Mouse (Mus musculus) intestine, embryonic 15.5 days (tissue): ENCODE measurements around the gene Ddb1. TPM values are rescaled to one million over a fixed set of nuclear protein-coding genes. Genes with fewer than 3 reads are reported as not detected.

Source experiments
- ATAC-seq: fragments of 200-750 bp; cut with Nextera tagmentation; 2 replicates; pipeline ENCODE4 v1.8.0; 2017; ENCODE audit warnings: moderate TSS enrichment, moderate library complexity
- H3K27ac ChIP-seq: fragments of 300-500 bp; sonication (generic); 2 replicates; pipeline ENCODE4 v1.5.1; 2015; ENCODE audit warnings: mild to moderate bottlenecking, inconsistent platforms
- H3K27me3 ChIP-seq: fragments of 300-500 bp; sonication (generic); replicated peaks from 2 replicates; pipeline ENCODE4 v1.6.1; 2015; ENCODE audit warnings: inconsistent platforms
- H3K36me3 ChIP-seq: fragments of 300-500 bp; sonication (generic); 2 replicates; pipeline ENCODE4 v1.6.1; 2015; ENCODE audit warnings: inconsistent platforms
- H3K4me1 ChIP-seq: fragments of 300-500 bp; sonication (generic); replicated peaks from 2 replicates; pipeline ENCODE4 v1.6.1; 2015; ENCODE audit warnings: inconsistent platforms
- H3K4me2 ChIP-seq: fragments of 300-500 bp; sonication (generic); replicated peaks from 2 replicates; pipeline ENCODE4 v1.6.1; 2015; ENCODE audit warnings: mild to moderate bottlenecking, inconsistent platforms
- H3K4me3 ChIP-seq: fragments of 300-500 bp; sonication (generic); replicated peaks from 2 replicates; pipeline ENCODE4 v1.5.1; 2015; ENCODE audit warnings: inconsistent platforms
- H3K9ac ChIP-seq: fragments of 300-500 bp; sonication (generic); 2 replicates; pipeline ENCODE4 v1.6.1; 2015; ENCODE audit warnings: inconsistent platforms
- H3K9me3 ChIP-seq: fragments of 300-500 bp; sonication (generic); 2 replicates; pipeline ENCODE4 v1.6.1; 2016; ENCODE audit warnings: inconsistent platforms
- WGBS: fragments of 180-500 bp; shearing (Covaris S2); methylation state at CpG from one replicate; pipeline ENCODE4 v1.1.7; 2015; 5-methylcytosine and 5-hydroxymethylcytosine counted together
- polyA plus RNA-seq: library from polyadenylated mRNA; unstranded; fragments of >200 nt; fragmentation: Nextera tagmentation; extraction: Ambion mirVana; gene quantifications from 2 replicates; pipeline ENCODE4 v1.2.1, GENCODE M21; 2015

The Ddb1 gene
- polyA plus RNA-seq, 1 experiment from 2014 or later: 278 TPM

GRCm38 (mm10) chr19:10640589-10641378 lies 35.7 kb downstream of the Ddb1 start:
- Histone ChIP-seq H3K9me3 (no peaks in the 10 kb centered on the region), H3K4me3 (no peak overlapping the region), H3K4me1 (peaks cover 6% of the 10 kb centered on the region; the same call in 1 of the 2 replicates), H3K9ac (no peak overlapping the region), H3K27ac (no peak overlapping the region), H3K4me2 (peak overlapping the region; percentile 24; the same call in 1 of the 2 replicates), H3K27me3 (no peaks in the 10 kb centered on the region), H3K36me3 (no peaks in the 10 kb centered on the region)
- no peak for ATAC-seq
- 47% methylated on average over 13 of the region's 13 CpGs for WGBS

- Histone ChIP-seq H3K27ac (no peak overlapping the region), H3K4me3 (no peak overlapping the region), H3K9ac (no peak overlapping the region), H3K27me3 (no peaks in the 10 kb centered on the region), H3K36me3 (no peaks in the 10 kb centered on the region), H3K4me1 (0 out of 2 replicates have a peak, but pooled peaks cover 3% of the 10 kb centered on the region), H3K4me2 (no peak overlapping the region), H3K9me3 (no peaks in the 10 kb centered on the region)
- no peak for ATAC-seq
- 88% methylated on average over 2 of the region's 2 CpGs for WGBS
Measured at GRCm38 (mm10) chr19:10645616-10646015, 40.5 kb downstream of the Ddb1 start.

DNA sequence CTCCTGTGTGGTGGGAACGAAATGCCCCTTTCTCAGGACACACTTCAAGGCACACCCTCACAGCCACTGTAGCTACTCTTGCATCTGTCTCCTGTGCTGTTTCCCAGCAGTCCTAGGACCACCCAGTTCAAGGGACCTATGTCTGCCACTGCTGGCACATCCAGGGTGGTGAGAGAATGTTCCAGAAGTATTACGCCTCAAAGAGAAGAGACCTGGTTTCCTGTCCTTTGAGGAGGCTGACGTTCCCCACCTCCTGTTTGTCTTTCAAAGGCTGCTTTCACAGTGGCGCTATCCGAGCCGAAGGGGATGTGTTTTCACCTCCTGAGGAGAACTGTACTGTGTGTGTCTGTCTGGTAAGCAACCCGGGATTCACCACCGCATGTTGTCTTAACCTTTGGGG lies 43.0 kb downstream of the Ddb1 start:
- H3K4me3 ChIP-seq: no peak overlapping the region
- ATAC-seq: no peak
- no peak overlapping the region for H3K4me2 ChIP-seq
- WGBS: 75% methylated on average over 8 of the region's 8 CpGs
- H3K36me3 ChIP-seq: no peaks in the 10 kb centered on the region
- 0 out of 2 replicates have a peak, but pooled peaks cover 3% of the 10 kb centered on the region for H3K4me1 ChIP-seq
- no peaks in the 10 kb centered on the region for H3K27me3 ChIP-seq
- no peaks in the 10 kb centered on the region for H3K9me3 ChIP-seq
- H3K27ac ChIP-seq: no peak overlapping the region
- no peak overlapping the region for H3K9ac ChIP-seq

- Histone ChIP-seq H3K27me3 (no peaks in the 10 kb centered on the region), H3K4me1 (0 out of 2 replicates have a peak, but pooled peaks cover 2% of the 10 kb centered on the region), H3K9me3 (no peaks in the 10 kb centered on the region), H3K4me2 (no peak overlapping the region), H3K36me3 (no peaks in the 10 kb centered on the region), H3K9ac (no peak overlapping the region), H3K27ac (no peak overlapping the region), H3K4me3 (no peak overlapping the region)
- no peak for ATAC-seq
- WGBS: 53% methylated on average over 3 of the region's 3 CpGs
Measured at GRCm38 (mm10) chr19:10656058-10656457, 50.9 kb downstream of the Ddb1 start.

- Histone ChIP-seq H3K36me3 (no peaks in the 10 kb centered on the region), H3K4me2 (no peak overlapping the region), H3K27ac (no peak overlapping the region), H3K4me1 (0 out of 2 replicates have a peak, but pooled peaks cover 2% of the 10 kb centered on the region), H3K27me3 (no peaks in the 10 kb centered on the region), H3K9me3 (no peaks in the 10 kb centered on the region), H3K4me3 (no peak overlapping the region), H3K9ac (no peak overlapping the region)
- ATAC-seq: peak; percentile 68
- 48% methylated on average over 5 of the region's 5 CpGs for WGBS
Measured at GRCm38 (mm10) chr19:10657742-10658141, 52.6 kb downstream of the Ddb1 start.

DNA sequence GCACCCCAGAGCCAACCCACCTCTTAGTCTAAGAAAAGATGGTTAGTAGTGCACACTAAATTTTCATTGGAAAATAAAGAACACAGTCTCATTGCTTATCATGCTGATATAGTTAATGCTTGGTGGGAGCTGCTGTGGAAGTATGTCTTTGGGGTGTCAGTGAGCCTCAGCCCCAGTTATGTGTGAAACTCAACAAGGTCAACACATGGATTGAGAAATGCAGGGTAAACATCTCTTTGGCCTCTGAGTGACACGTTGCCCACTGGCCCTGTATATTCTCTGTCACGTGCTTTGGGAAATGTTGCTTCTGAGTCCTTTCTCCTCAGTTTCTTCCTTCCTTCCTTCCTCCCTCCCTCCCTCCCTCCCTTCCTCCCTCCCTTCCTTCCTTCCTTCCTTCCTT lies 53.3 kb downstream of the Ddb1 start:
- H3K4me2 ChIP-seq: no peak overlapping the region
- H3K4me3 ChIP-seq: no peak overlapping the region
- no peaks in the 10 kb centered on the region for H3K36me3 ChIP-seq
- ATAC-seq: no peak
- H3K9ac ChIP-seq: no peak overlapping the region
- H3K27me3 ChIP-seq: no peaks in the 10 kb centered on the region
- H3K27ac ChIP-seq: no peak overlapping the region
- H3K4me1 ChIP-seq: 0 out of 2 replicates have a peak, but pooled peaks cover 2% of the 10 kb centered on the region
- H3K9me3 ChIP-seq: no peaks in the 10 kb centered on the region
- WGBS: 62% methylated on average over 2 of the region's 2 CpGs

GRCm38 (mm10) chr19:10661373-10661772 lies 56.2 kb downstream of the Ddb1 start:
- Histone ChIP-seq H3K4me3 (no peak overlapping the region), H3K36me3 (no peaks in the 10 kb centered on the region), H3K4me1 (0 out of 2 replicates have a peak, but pooled peaks cover 2% of the 10 kb centered on the region), H3K4me2 (no peak overlapping the region), H3K9me3 (no peaks in the 10 kb centered on the region), H3K27ac (no peak overlapping the region), H3K27me3 (no peaks in the 10 kb centered on the region), H3K9ac (no peak overlapping the region)
- 0 out of 2 replicates have a peak, but pooled peaks have one; percentile 24 for ATAC-seq
- WGBS: 81% methylated on average over 5 of the region's 5 CpGs

GRCm38 (mm10) chr19:10661919-10662318 lies 56.8 kb downstream of the Ddb1 start:
- Histone ChIP-seq H3K4me3 (no peak overlapping the region), H3K4me1 (no peaks in the 10 kb centered on the region), H3K9ac (no peak overlapping the region), H3K36me3 (no peaks in the 10 kb centered on the region), H3K27ac (no peak overlapping the region), H3K27me3 (no peaks in the 10 kb centered on the region), H3K9me3 (no peaks in the 10 kb centered on the region), H3K4me2 (no peak overlapping the region)
- 89% methylated on average over 2 of the region's 2 CpGs for WGBS
- ATAC-seq: no peak

DNA sequence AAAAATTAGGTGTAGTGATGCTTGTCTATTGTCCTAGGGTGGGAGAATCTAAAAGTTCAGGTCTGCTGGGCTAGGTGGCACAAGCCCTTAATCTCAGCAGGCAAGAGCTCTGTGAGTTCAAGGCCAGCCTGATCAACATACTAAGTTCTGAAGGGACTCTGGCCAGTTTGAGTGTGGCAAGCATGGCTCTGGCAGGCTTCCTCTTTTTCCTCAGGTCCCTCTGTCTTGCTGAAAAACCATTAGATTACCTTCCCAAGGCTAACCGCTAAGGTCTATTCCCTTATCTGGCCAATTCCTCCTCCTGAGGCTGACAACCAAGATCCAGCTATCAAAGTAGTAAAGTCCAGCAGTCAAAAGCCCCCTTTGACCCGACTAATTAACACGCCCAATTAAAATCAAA lies 57.5 kb downstream of the Ddb1 start:
- no peak overlapping the region for H3K4me3 ChIP-seq
- no peaks in the 10 kb centered on the region for H3K36me3 ChIP-seq
- H3K9ac ChIP-seq: no peak overlapping the region
- no peak overlapping the region for H3K27ac ChIP-seq
- WGBS: 70% methylated on average over 3 of the region's 3 CpGs
- no peak overlapping the region for H3K4me2 ChIP-seq
- H3K4me1 ChIP-seq: no peaks in the 10 kb centered on the region
- H3K27me3 ChIP-seq: no peaks in the 10 kb centered on the region
- no peaks in the 10 kb centered on the region for H3K9me3 ChIP-seq
- no peak for ATAC-seq

- Histone ChIP-seq H3K9me3 (no peaks in the 10 kb centered on the region), H3K36me3 (no peaks in the 10 kb centered on the region), H3K9ac (no peak overlapping the region), H3K4me3 (no peak overlapping the region), H3K4me2 (no peak overlapping the region), H3K27ac (no peak overlapping the region), H3K4me1 (no peaks in the 10 kb centered on the region), H3K27me3 (no peaks in the 10 kb centered on the region)
- WGBS: 62% methylated on average over 3 of the region's 3 CpGs
- ATAC-seq: peak; percentile 32; the same call in 1 of the 2 replicates
Measured at GRCm38 (mm10) chr19:10665093-10665492, 60.0 kb downstream of the Ddb1 start.

GRCm38 (mm10) chr19:10665499-10665898 lies 60.4 kb downstream of the Ddb1 start:
- ATAC-seq: peak; percentile 64
- Histone ChIP-seq H3K4me1 (no peaks in the 10 kb centered on the region), H3K27me3 (no peaks in the 10 kb centered on the region), H3K4me3 (no peak overlapping the region), H3K9ac (no peak overlapping the region), H3K9me3 (no peaks in the 10 kb centered on the region), H3K27ac (no peak overlapping the region), H3K4me2 (no peak overlapping the region), H3K36me3 (no peaks in the 10 kb centered on the region)
- 9% methylated on average over 2 of the region's 2 CpGs for WGBS

GRCm38 (mm10) chr19:10671319-10671718 lies 66.2 kb downstream of the Ddb1 start:
- Histone ChIP-seq H3K4me2 (no peak overlapping the region), H3K9me3 (no peaks in the 10 kb centered on the region), H3K4me1 (0 out of 2 replicates have a peak, but pooled peaks cover 5% of the 10 kb centered on the region), H3K4me3 (no peak overlapping the region), H3K36me3 (no peaks in the 10 kb centered on the region), H3K27me3 (no peaks in the 10 kb centered on the region), H3K27ac (no peak overlapping the region), H3K9ac (no peak overlapping the region)
- peak; percentile 44; the same call in 1 of the 2 replicates for ATAC-seq
- WGBS: 81% methylated on average over 4 of the region's 4 CpGs
